Mouse (Mus musculus) midbrain, postnatal 0 days (tissue): ENCODE data around the gene Kmt5c. TPM values are rescaled to one million over a fixed set of nuclear protein-coding genes. Genes with fewer than 3 reads are reported as not detected.

Source experiments
- ATAC-seq: fragments of 200-750 bp; cut with Nextera tagmentation; 2 replicates; pipeline ENCODE4 v1.8.0; 2017; ENCODE audit warnings: moderate number of reproducible peaks, mild to moderate bottlenecking, moderate TSS enrichment, moderate library complexity; ENCODE audit not compliant: low FRiP score
- DNase-seq: peaks from one replicate; pipeline ENCODE4 v3.0.0-alpha.2; 2015; ENCODE audit warnings: low spot score
- H3K27ac ChIP-seq: fragments of 300-500 bp; sonication (generic); 2 replicates; pipeline ENCODE4 v1.5.1; 2014; ENCODE audit warnings: low read depth, mild to moderate bottlenecking, low read length, mixed read lengths
- H3K27me3 ChIP-seq: fragments of 300-500 bp; sonication (generic); 2 replicates; pipeline ENCODE4 v1.6.1; 2014; ENCODE audit warnings: low read length, control low read depth, mixed read lengths; ENCODE audit not compliant: insufficient read depth
- H3K36me3 ChIP-seq: fragments of 300-500 bp; sonication (generic); 2 replicates; pipeline ENCODE4 v1.6.1; 2014; ENCODE audit warnings: low read length, control low read depth, mixed read lengths; ENCODE audit not compliant: insufficient read depth
- H3K4me1 ChIP-seq: fragments of 300-500 bp; sonication (generic); 2 replicates; pipeline ENCODE4 v1.6.1; 2014; ENCODE audit warnings: mild to moderate bottlenecking, control low read depth, antibody characterized with exemption, low read length, mixed read lengths; ENCODE audit not compliant: insufficient read depth
- H3K4me2 ChIP-seq: fragments of 300-500 bp; sonication (generic); 2 replicates; pipeline ENCODE4 v1.6.1; 2014; ENCODE audit warnings: low read depth, mild to moderate bottlenecking, low read length, mixed read lengths; ENCODE audit not compliant: poor library complexity, severe bottlenecking
- H3K4me3 ChIP-seq: fragments of 300-500 bp; sonication (generic); 2 replicates; pipeline ENCODE4 v1.5.1; 2014; ENCODE audit warnings: low read depth, mild to moderate bottlenecking, low read length, moderate library complexity
- H3K9ac ChIP-seq: fragments of 300-500 bp; sonication (generic); replicated peaks from 2 replicates; pipeline ENCODE4 v1.6.1; 2014; ENCODE audit warnings: mild to moderate bottlenecking, low read length, moderate library complexity, mixed read lengths; ENCODE audit not compliant: poor library complexity, severe bottlenecking
- H3K9me3 ChIP-seq: fragments of 300-500 bp; sonication (generic); 2 replicates; pipeline ENCODE4 v1.6.1; 2016; ENCODE audit warnings: low read length, control low read depth
- CTCF ChIP-seq: IDR thresholded peaks from 2 replicates; pipeline ENCODE4 v1.5.1; 2016; ENCODE audit warnings: antibody characterized with exemption, mild to moderate bottlenecking
- WGBS: fragments of 180-500 bp; shearing (Covaris S2); extraction: QIAGEN DNeasy Blood & Tissue Kit; methylation state at CpG from one replicate; pipeline ENCODE4 v1.1.7; 2014; 5-methylcytosine and 5-hydroxymethylcytosine counted together
- polyA plus RNA-seq: library from polyadenylated mRNA; unstranded; fragments of >200 nt; fragmentation: Nextera tagmentation; extraction: Ambion mirVana; gene quantifications from 2 replicates; pipeline ENCODE4 v1.2.1, GENCODE M21; 2015
- total RNA-seq: library from RNA; depleted of rRNA; stranded (reverse); fragments of >200 nt; gene quantifications from 2 replicates; pipeline ENCODE4 v1.2.3, GENCODE M21; 2014

Gene Kmt5c
- total and polyA plus RNA-seq, 2 experiments from 2014 or later, result 33.1 to 48.8 TPM

- H3K4me1 ChIP-seq, result no peaks in the 10 kb centered on the region
- no peaks in the 10 kb centered on the region for H3K9me3 ChIP-seq
- DNase-seq, result no peak
- no peak overlapping the region for H3K4me3 ChIP-seq
- no peaks in the 10 kb centered on the region for H3K27me3 ChIP-seq
- H3K27ac ChIP-seq, result no peak overlapping the region
- peak; percentile 14; the same call in 1 of the 2 replicates for ATAC-seq
- TF ChIP-seq CTCF, result 0 out of 2 replicates have a peak, but pooled peaks have one; percentile 3
- H3K36me3 ChIP-seq, result peaks cover 69% of the 10 kb centered on the region
- H3K4me2 ChIP-seq, result no peak overlapping the region
- 96% methylated on average over 7 of the region's 7 CpGs for WGBS
- H3K9ac ChIP-seq, result no peak overlapping the region
These were observed 36.7 kb upstream of the Kmt5c start for GRCm38 (mm10) chr7:4703195-4703594.

GRCm38 (mm10) chr7:4705098-4705497 is 34.8 kb upstream of the Kmt5c start:
- Histone ChIP-seq H3K27ac (no peak overlapping the region), H3K4me1 (no peaks in the 10 kb centered on the region), H3K9ac (no peak overlapping the region), H3K4me3 (no peak overlapping the region), H3K9me3 (no peaks in the 10 kb centered on the region), H3K36me3 (peaks cover 67% of the 10 kb centered on the region), H3K27me3 (no peaks in the 10 kb centered on the region), H3K4me2 (no peak overlapping the region)
- peak; percentile 61 for DNase-seq
- TF ChIP-seq CTCF, result peak; percentile 75
- ATAC-seq, result 0 out of 2 replicates have a peak, but pooled peaks have one; percentile 20
- 34% methylated on average over 18 of the region's 18 CpGs for WGBS

GRCm38 (mm10) chr7:4712594-4712993 is 27.3 kb upstream of the Kmt5c start:
- no peaks in the 10 kb centered on the region for H3K27me3 ChIP-seq
- 85% methylated on average over 3 of the region's 3 CpGs for whole genome bisulfite sequencing

GRCm38 (mm10) chr7:4716955-4717354 is 23.0 kb upstream of the Kmt5c start:
- 73% methylated on average over 6 of the region's 6 CpGs for WGBS
- H3K4me2 ChIP-seq, result no peak overlapping the region
- no peaks in the 10 kb centered on the region for H3K9me3 ChIP-seq
- H3K36me3 ChIP-seq, result peaks cover 47% of the 10 kb centered on the region
- H3K4me1 ChIP-seq, result no peaks in the 10 kb centered on the region
- no peak for ATAC-seq
- no peak overlapping the region for H3K4me3 ChIP-seq
- no peaks in the 10 kb centered on the region for H3K27me3 ChIP-seq
- H3K27ac ChIP-seq, result no peak overlapping the region
- DNase-seq, result no peak
- no peak overlapping the region for H3K9ac ChIP-seq
- TF ChIP-seq CTCF, result no peak

More at GRCm38 (mm10) chr7:4712594-4712993, 27.3 kb upstream of the Kmt5c start:
- no peak overlapping the region for H3K4me2 ChIP-seq
- ATAC-seq (no peak), DNase-seq (no peak)
- no peak overlapping the region for H3K4me3 ChIP-seq
- H3K4me1 ChIP-seq, result no peaks in the 10 kb centered on the region
- peaks cover 83% of the 10 kb centered on the region for H3K36me3 ChIP-seq
- no peak overlapping the region for H3K27ac ChIP-seq
- peak; percentile 41 for TF ChIP-seq CTCF
- no peaks in the 10 kb centered on the region for H3K9me3 ChIP-seq
- no peak overlapping the region for H3K9ac ChIP-seq

GRCm38 (mm10) chr7:4719276-4719675 is 20.6 kb upstream of the Kmt5c start:
- no peaks in the 10 kb centered on the region for H3K27me3 ChIP-seq
- H3K9me3 ChIP-seq, result no peaks in the 10 kb centered on the region
- H3K27ac ChIP-seq, result no peak overlapping the region
- H3K36me3 ChIP-seq, result peaks cover 25% of the 10 kb centered on the region
- TF ChIP-seq CTCF, result no peak
- WGBS, result 95% methylated on average over 3 of the region's 3 CpGs
- H3K4me1 ChIP-seq, result peaks cover 3% of the 10 kb centered on the region; the same call in 1 of the 2 replicates
- no peak overlapping the region for H3K4me2 ChIP-seq
- DNase-seq (no peak), ATAC-seq (no peak)
- no peak overlapping the region for H3K9ac ChIP-seq
- H3K4me3 ChIP-seq, result no peak overlapping the region

- peak; percentile 51 for DNase-seq
- H3K9ac ChIP-seq, result peak overlapping the region; percentile 48
- no peak overlapping the region for H3K27ac ChIP-seq
- no peaks in the 10 kb centered on the region for H3K27me3 ChIP-seq
- TF ChIP-seq CTCF, result no peak
- no peaks in the 10 kb centered on the region for H3K36me3 ChIP-seq
- no peaks in the 10 kb centered on the region for H3K9me3 ChIP-seq
- whole genome bisulfite sequencing, result 33% methylated on average over 12 of the region's 12 CpGs
- H3K4me3 ChIP-seq, result peak overlapping the region; percentile 25
- ATAC-seq, result peak; percentile 52; the same call in 1 of the 2 replicates
- peaks cover 3% of the 10 kb centered on the region; the same call in 1 of the 2 replicates for H3K4me1 ChIP-seq
- peak overlapping the region; percentile 50 for H3K4me2 ChIP-seq
These were observed 16.4 kb upstream of the Kmt5c start for GRCm38 (mm10) chr7:4723508-4723907.
